Mouse (Mus musculus): ENCODE results near the gene Rapgef4.

GRCm38 (mm10) chr2:72123851-72124250 is 142.8 kb downstream of the Rapgef4 start:
- TF ChIP-seq CTCF (IDR thresholded peaks at IDR 0.05; ENCODE audit: borderline replicate concordance, insufficient read depth, low read depth, low read length) (no peak), POLR2A (IDR thresholded peaks at IDR 0.05; ENCODE audit: borderline replicate concordance, insufficient read depth, low read length) (no peak)
